Mouse (Mus musculus) hindbrain, embryonic 14.5 days (tissue): ENCODE results near the gene Ulk1. TPM values are rescaled to one million over a fixed set of nuclear protein-coding genes. Genes with fewer than 3 reads are reported as not detected.

ENCODE experiments used
- ATAC-seq: fragments of 200-750 bp; cut with Nextera tagmentation; 2 replicates; pipeline ENCODE4 v1.8.0; 2017; ENCODE audit warnings: moderate number of reproducible peaks, mild to moderate bottlenecking, moderate TSS enrichment, moderate library complexity; ENCODE audit not compliant: low FRiP score
- DNase-seq: peaks from one replicate; pipeline ENCODE4 v3.0.0-alpha.2; 2015; ENCODE audit warnings: low spot score
- H3K27ac ChIP-seq: fragments of 300-500 bp; sonication (generic); 2 replicates; pipeline ENCODE4 v1.5.1; 2014; ENCODE audit warnings: mild to moderate bottlenecking, moderate library complexity
- H3K27me3 ChIP-seq: fragments of 300-500 bp; sonication (generic); 2 replicates; pipeline ENCODE4 v1.6.1; 2014; ENCODE audit warnings: mild to moderate bottlenecking, low read length, mixed read lengths; ENCODE audit not compliant: control insufficient read depth, insufficient read depth
- H3K36me3 ChIP-seq: fragments of 300-500 bp; sonication (generic); replicated peaks from 2 replicates; pipeline ENCODE4 v1.6.1; 2014; ENCODE audit not compliant: control insufficient read depth, insufficient read depth
- H3K4me1 ChIP-seq: fragments of 300-500 bp; sonication (generic); replicated peaks from 2 replicates; pipeline ENCODE4 v1.6.1; 2014; ENCODE audit warnings: antibody characterized with exemption, low read length, mixed read lengths; ENCODE audit not compliant: control insufficient read depth, insufficient read depth
- H3K4me2 ChIP-seq: fragments of 300-500 bp; sonication (generic); replicated peaks from 2 replicates; pipeline ENCODE4 v1.6.1; 2014; ENCODE audit warnings: mild to moderate bottlenecking, moderate library complexity
- H3K4me3 ChIP-seq: fragments of 300-500 bp; sonication (generic); replicated peaks from 2 replicates; pipeline ENCODE4 v1.5.1; 2014; ENCODE audit warnings: mild to moderate bottlenecking, low read length
- H3K9ac ChIP-seq: fragments of 300-500 bp; sonication (generic); 2 replicates; pipeline ENCODE4 v1.6.1; 2014
- H3K9me3 ChIP-seq: fragments of 300-500 bp; sonication (generic); 2 replicates; pipeline ENCODE4 v1.6.1; 2016; ENCODE audit warnings: low read length; ENCODE audit not compliant: control insufficient read depth
- WGBS: fragments of 180-500 bp; shearing (Covaris S2); extraction: QIAGEN DNeasy Blood & Tissue Kit; methylation state at CpG from one replicate; pipeline ENCODE4 v1.1.7; 2014; 5-methylcytosine and 5-hydroxymethylcytosine counted together
- polyA plus RNA-seq: library from polyadenylated mRNA; unstranded; fragments of >200 nt; fragmentation: Nextera tagmentation; extraction: Ambion mirVana; gene quantifications from 2 replicates; pipeline ENCODE4 v1.2.1, GENCODE M21; 2014

The Ulk1 gene
- polyA plus RNA-seq, 1 experiment from 2014 or later, result 49.6 TPM

- no peaks in the 10 kb centered on the region for H3K27me3 ChIP-seq
- ATAC-seq, result peak; percentile 66; the same call in 1 of the 2 replicates
- peak; percentile 69 for DNase-seq
- H3K27ac ChIP-seq, result no peak overlapping the region
- H3K4me3 ChIP-seq, result no peak overlapping the region
- H3K36me3 ChIP-seq, result peaks cover 92% of the 10 kb centered on the region
- no peaks in the 10 kb centered on the region for H3K4me1 ChIP-seq
- H3K9ac ChIP-seq, result no peak overlapping the region
- 68% methylated on average over 5 of the region's 5 CpGs for WGBS
- no peak overlapping the region for H3K4me2 ChIP-seq
- no peaks in the 10 kb centered on the region for H3K9me3 ChIP-seq
These were observed 21.2 kb downstream of the Ulk1 start for GRCm38 (mm10) chr5:110788684-110789083.

- H3K4me2 ChIP-seq, result no peak overlapping the region
- H3K36me3 ChIP-seq, result peaks cover 67% of the 10 kb centered on the region
- ATAC-seq (no peak), DNase-seq (no peak)
- no peak overlapping the region for H3K9ac ChIP-seq
- no peak overlapping the region for H3K4me3 ChIP-seq
- 79% methylated on average over 11 of the region's 11 CpGs for WGBS
- no peaks in the 10 kb centered on the region for H3K9me3 ChIP-seq
- H3K27ac ChIP-seq, result no peak overlapping the region
- no peaks in the 10 kb centered on the region for H3K27me3 ChIP-seq
- no peaks in the 10 kb centered on the region for H3K4me1 ChIP-seq
These were observed 23.6 kb downstream of the Ulk1 start for GRCm38 (mm10) chr5:110786081-110786835.

GRCm38 (mm10) chr5:110783150-110783549, 26.7 kb downstream of the Ulk1 start:
- H3K36me3 ChIP-seq, result peaks cover 36% of the 10 kb centered on the region
- H3K9me3 ChIP-seq, result no peaks in the 10 kb centered on the region
- H3K4me3 ChIP-seq, result no peak overlapping the region
- ATAC-seq (no peak), DNase-seq (no peak)
- no peak overlapping the region for H3K27ac ChIP-seq
- H3K4me1 ChIP-seq, result peaks cover 6% of the 10 kb centered on the region; the same call in 1 of the 2 replicates
- no peak overlapping the region for H3K4me2 ChIP-seq
- no peaks in the 10 kb centered on the region for H3K27me3 ChIP-seq
- 73% methylated on average over 8 of the region's 8 CpGs for whole genome bisulfite sequencing
- no peak overlapping the region for H3K9ac ChIP-seq

GRCm38 (mm10) chr5:110781529-110782238, 28.2 kb downstream of the Ulk1 start:
- ATAC-seq, result no peak
- 85% methylated on average over 7 of the region's 7 CpGs for WGBS
- H3K27me3 ChIP-seq, result no peaks in the 10 kb centered on the region
- no peak for DNase-seq
- peaks cover 22% of the 10 kb centered on the region for H3K36me3 ChIP-seq
- no peak overlapping the region for H3K4me3 ChIP-seq
- H3K27ac ChIP-seq, result no peak overlapping the region
- peaks cover 6% of the 10 kb centered on the region; the same call in 1 of the 2 replicates for H3K4me1 ChIP-seq
- no peaks in the 10 kb centered on the region for H3K9me3 ChIP-seq
- H3K4me2 ChIP-seq, result no peak overlapping the region
- no peak overlapping the region for H3K9ac ChIP-seq

- H3K9ac ChIP-seq, result peak overlapping the region; percentile 73
- no peaks in the 10 kb centered on the region for H3K9me3 ChIP-seq
- peak; percentile 58; the same call in 1 of the 2 replicates for ATAC-seq
- peak overlapping the region; percentile 69 for H3K4me3 ChIP-seq
- H3K4me1 ChIP-seq, result peaks cover 6% of the 10 kb centered on the region; the same call in 1 of the 2 replicates
- no peak overlapping the region for H3K27ac ChIP-seq
- DNase-seq, result no peak
- H3K36me3 ChIP-seq, result peaks cover 22% of the 10 kb centered on the region
- H3K27me3 ChIP-seq, result no peaks in the 10 kb centered on the region
- WGBS, result 59% methylated on average over 10 of the region's 10 CpGs
- peak overlapping the region; percentile 92 for H3K4me2 ChIP-seq
These were observed 29.0 kb downstream of the Ulk1 start for GRCm38 (mm10) chr5:110780761-110781528.

- Histone ChIP-seq H3K4me2 (peak within 1 kb of the TSS; percentile 92), H3K9me3 (no peaks in the 10 kb centered on the region), H3K27ac (no peak within 1 kb of the TSS), H3K36me3 (peaks cover 23% of the 10 kb centered on the region), H3K27me3 (no peaks in the 10 kb centered on the region), H3K9ac (peak within 1 kb of the TSS; percentile 73), H3K4me1 (peaks cover 6% of the 10 kb centered on the region; the same call in 1 of the 2 replicates), H3K4me3 (peak within 1 kb of the TSS; percentile 69)
- ATAC-seq (peak; percentile 82), DNase-seq (peak; percentile 90)
- 0% methylated on average over 57 of the region's 57 CpGs for WGBS
These were observed 29.7 kb downstream of the Ulk1 start, which contains the start of gene Pus1 for GRCm38 (mm10) chr5:110779998-110780760. Gene Pus1, minus strand, starts transcription at chr5:110780659.

- Histone ChIP-seq H3K27me3 (no peaks in the 10 kb centered on the region), H3K36me3 (peaks cover 26% of the 10 kb centered on the region), H3K9me3 (no peaks in the 10 kb centered on the region), H3K9ac (peak overlapping the region; percentile 73), H3K27ac (no peak overlapping the region), H3K4me1 (peaks cover 6% of the 10 kb centered on the region; the same call in 1 of the 2 replicates), H3K4me3 (peak overlapping the region; percentile 69), H3K4me2 (peak overlapping the region; percentile 92)
- no peak for ATAC-seq
- WGBS, result 22% methylated on average over 15 of the region's 15 CpGs
- DNase-seq, result no peak
These were observed 30.5 kb downstream of the Ulk1 start for GRCm38 (mm10) chr5:110779276-110779997.

- WGBS, result 89% methylated on average over 12 of the region's 12 CpGs
These were observed 31.6 kb downstream of the Ulk1 start for GRCm38 (mm10) chr5:110778263-110778662.

More at GRCm38 (mm10) chr5:110778263-110778662, 31.6 kb downstream of the Ulk1 start:
- Histone ChIP-seq H3K9ac (no peak overlapping the region), H3K4me3 (no peak overlapping the region), H3K4me1 (peaks cover 6% of the 10 kb centered on the region; the same call in 1 of the 2 replicates), H3K4me2 (no peak overlapping the region), H3K9me3 (no peaks in the 10 kb centered on the region), H3K36me3 (peaks cover 33% of the 10 kb centered on the region), H3K27me3 (no peaks in the 10 kb centered on the region), H3K27ac (no peak overlapping the region)
- ATAC-seq (no peak), DNase-seq (no peak)
